Mouse (Mus musculus): ENCODE measurements around the gene Cdh13.
A peak's percentile ranks its signal among the peaks of the same experiment; 100 is the strongest.

The Cdh13 gene

GRCm38 (mm10) chr8:118965101-118965840 lies 681.7 kb downstream of the Cdh13 start:
- DNase-seq: no peak

GRCm38 (mm10) chr8:118968896-118969295 lies 685.4 kb downstream of the Cdh13 start:
- no peak for DNase-seq

- DNase-seq: no peak
These were observed 696.3 kb downstream of the Cdh13 start for GRCm38 (mm10) chr8:118979800-118980199.

GRCm38 (mm10) chr8:118983724-118984123 lies 700.2 kb downstream of the Cdh13 start:
- DNase-seq: no peak

- DNase-seq: no peak
These were observed 703.3 kb downstream of the Cdh13 start for GRCm38 (mm10) chr8:118986796-118987195.

- no peak for DNase-seq
These were observed 712.2 kb downstream of the Cdh13 start for GRCm38 (mm10) chr8:118995641-118996188.

GRCm38 (mm10) chr8:119000595-119000994 lies 717.1 kb downstream of the Cdh13 start:
- DNase-seq: no peak

GRCm38 (mm10) chr8:119004821-119005220 lies 721.3 kb downstream of the Cdh13 start:
- DNase-seq: no peak

GRCm38 (mm10) chr8:119018675-119019074 lies 735.1 kb downstream of the Cdh13 start:
- DNase-seq: no peak

GRCm38 (mm10) chr8:119020781-119021180 lies 737.2 kb downstream of the Cdh13 start:
- peak; percentile 6 for DNase-seq

GRCm38 (mm10) chr8:119021478-119021877 lies 737.9 kb downstream of the Cdh13 start:
- no peak for DNase-seq

GRCm38 (mm10) chr8:119022301-119022870 lies 738.9 kb downstream of the Cdh13 start:
- no peak for DNase-seq

- DNase-seq: no peak
These were observed 749.9 kb downstream of the Cdh13 start for GRCm38 (mm10) chr8:119033398-119033797.

GRCm38 (mm10) chr8:119034037-119034436 lies 750.5 kb downstream of the Cdh13 start:
- DNase-seq: no peak

- DNase-seq: no peak
These were observed 751.6 kb downstream of the Cdh13 start for GRCm38 (mm10) chr8:119035126-119035525.

GRCm38 (mm10) chr8:119037571-119037970 lies 754.0 kb downstream of the Cdh13 start:
- no peak for DNase-seq

- no peak for DNase-seq
These were observed 755.8 kb downstream of the Cdh13 start for GRCm38 (mm10) chr8:119039358-119039757.

- DNase-seq: no peak
These were observed 774.3 kb downstream of the Cdh13 start for GRCm38 (mm10) chr8:119057876-119058275.

- DNase-seq: no peak
These were observed 778.1 kb downstream of the Cdh13 start for GRCm38 (mm10) chr8:119061671-119062070.

GRCm38 (mm10) chr8:119064523-119064922 lies 781.0 kb downstream of the Cdh13 start:
- DNase-seq: peak; percentile 50

- DNase-seq: no peak
These were observed 788.8 kb downstream of the Cdh13 start for GRCm38 (mm10) chr8:119072291-119072690.

GRCm38 (mm10) chr8:119085022-119085421 lies 801.5 kb downstream of the Cdh13 start:
- no peak for DNase-seq

- no peak for DNase-seq
These were observed 814.7 kb downstream of the Cdh13 start for GRCm38 (mm10) chr8:119098261-119098660.

GRCm38 (mm10) chr8:119102871-119103270 lies 819.3 kb downstream of the Cdh13 start:
- DNase-seq: no peak
